Mouse (Mus musculus) retina, adult 2 months (tissue): ENCODE measurements around the gene Gm7137.
"Not testable (repeated sequence)": the region's sequence is repeated elsewhere in the genome, so short reads cannot be mapped to it uniquely, and the experiment has no call there.

ENCODE experiments used
- DNase-seq: peaks from one replicate; pipeline ENCODE4 v3.0.0-alpha.2; 2012; ENCODE audit warnings: low read depth, low spot score

The Gm7137 gene

DNA sequence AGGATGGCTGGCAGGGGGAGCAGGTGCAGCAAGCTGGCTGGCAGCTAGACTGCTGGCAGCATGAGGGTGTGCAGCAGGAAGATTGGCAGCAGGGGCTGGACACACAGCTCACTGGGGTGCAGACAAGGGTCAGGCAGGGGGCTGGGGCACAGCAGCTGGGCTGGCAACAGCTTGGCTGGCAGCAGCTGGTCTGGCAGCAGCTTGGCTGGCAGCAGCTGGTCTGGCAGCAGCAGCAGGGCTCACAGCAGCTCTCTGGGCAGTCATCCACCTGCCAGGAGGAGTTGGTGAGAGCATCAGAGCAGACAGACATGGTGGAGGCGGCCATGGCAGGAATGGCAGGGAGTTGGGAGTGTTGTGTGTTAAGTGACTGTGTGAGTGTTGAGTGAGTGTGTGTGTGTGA is at the start of gene Gm7137:
TSS of gene Gm7137 (minus strand) at position 325 of the 400 bp plus-strand sequence.
- not testable (repeated sequence) for DNase-seq

DNA sequence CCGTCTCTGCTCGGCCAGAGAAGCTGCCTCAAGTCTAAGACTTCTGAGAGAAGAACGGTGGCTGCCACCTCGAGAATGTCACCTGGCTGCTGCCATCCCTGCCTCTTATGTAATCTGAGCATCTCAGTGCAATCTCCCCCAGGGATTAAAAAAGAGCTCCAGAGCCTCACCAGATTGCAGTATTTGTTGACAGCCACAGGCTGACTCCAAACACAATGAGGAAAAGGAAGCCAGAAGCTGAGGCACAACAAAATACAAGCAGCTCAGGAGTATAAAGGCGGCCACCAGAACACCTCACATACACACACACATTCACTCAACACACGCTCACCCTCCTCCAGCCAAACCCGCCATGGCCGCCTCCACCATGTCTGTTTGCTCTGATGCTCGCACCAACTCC is 47.6 kb upstream of the Gm7137 start, which contains the start of gene Krtap10-10:
TSS of gene Krtap10-10 (plus strand) at position 301 of the 400 bp plus-strand sequence.
- no peak for DNase-seq

DNA sequence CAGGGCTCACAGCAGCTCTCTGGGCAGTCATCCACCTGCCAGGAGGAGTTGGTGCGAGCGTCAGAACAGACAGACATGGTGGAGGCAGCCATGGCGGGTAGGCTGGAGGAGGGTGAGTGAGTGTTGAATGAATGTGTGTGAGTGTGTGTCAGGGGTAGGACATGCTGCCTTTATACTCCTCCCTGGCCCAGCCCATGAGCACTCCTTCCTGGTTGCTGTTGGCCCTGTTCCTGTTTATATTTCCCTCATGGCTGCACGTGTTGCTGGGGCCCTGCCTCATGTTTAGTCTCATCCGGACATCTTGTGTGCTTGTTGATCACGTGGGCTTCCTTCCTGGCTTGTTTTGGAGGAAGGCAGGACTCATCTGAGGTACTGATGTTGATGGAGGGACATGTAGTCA is 39.0 kb upstream of the Gm7137 start, which contains the start of gene Krtap10-4:
TSS of gene Krtap10-4 (minus strand) at position 145 of the 400 bp plus-strand sequence.
- no peak for DNase-seq

DNA sequence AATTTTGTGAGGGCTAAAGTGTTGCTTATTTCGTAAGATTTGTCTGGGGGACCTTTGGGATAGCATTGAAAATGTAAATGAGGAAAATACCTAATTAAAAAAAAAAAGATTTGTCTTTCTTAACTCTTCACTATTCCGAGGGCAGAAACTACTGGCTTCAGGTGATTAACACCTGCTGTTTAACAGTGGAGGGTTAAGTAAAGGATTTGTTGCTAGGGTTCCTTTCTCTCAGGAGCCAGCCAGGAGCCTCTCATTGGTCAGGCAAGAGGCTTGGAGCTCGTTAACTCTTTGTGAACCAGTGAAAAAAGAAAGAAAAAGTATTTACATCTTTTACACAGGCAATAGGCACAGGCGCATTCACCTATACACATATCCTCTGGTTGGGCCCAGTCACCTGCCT is 31.2 kb upstream of the Gm7137 start:
- no peak for DNase-seq

DNA sequence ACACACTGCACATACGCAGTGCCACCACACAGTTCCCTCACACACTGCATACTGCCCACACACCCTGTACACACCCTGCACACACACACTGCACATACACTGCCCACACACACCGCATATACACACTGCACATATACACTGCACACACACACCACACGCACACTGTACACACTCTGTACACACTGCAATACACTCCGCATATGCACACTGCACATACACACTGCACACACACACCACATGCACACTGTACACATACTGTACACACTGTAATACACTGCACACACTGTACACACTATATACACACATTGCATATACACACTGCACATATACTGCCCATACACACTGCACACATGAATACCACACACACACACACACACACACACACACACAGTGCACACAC is 30.5 kb upstream of the Gm7137 start:
- no peak for DNase-seq

DNA sequence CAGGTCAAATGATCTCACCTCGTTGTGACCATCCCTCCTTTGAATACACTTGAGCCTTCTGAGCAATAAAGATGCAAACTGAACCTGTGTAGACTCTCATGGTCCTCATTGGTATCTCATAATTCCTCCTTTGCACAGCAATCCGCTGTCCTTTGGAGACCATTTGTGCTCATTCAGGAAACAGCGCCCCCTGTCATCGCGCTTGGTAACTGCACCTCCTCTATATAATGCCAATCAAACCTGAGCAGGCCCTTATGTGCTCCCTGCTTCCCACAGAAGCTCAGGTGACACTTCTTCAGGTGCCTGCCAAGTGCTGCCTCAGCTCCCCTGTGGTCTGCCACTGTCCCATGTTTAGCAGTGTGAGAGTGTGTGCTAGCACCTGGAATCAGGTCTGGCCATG is 27.5 kb upstream of the Gm7137 start:
- DNase-seq = no peak

DNA sequence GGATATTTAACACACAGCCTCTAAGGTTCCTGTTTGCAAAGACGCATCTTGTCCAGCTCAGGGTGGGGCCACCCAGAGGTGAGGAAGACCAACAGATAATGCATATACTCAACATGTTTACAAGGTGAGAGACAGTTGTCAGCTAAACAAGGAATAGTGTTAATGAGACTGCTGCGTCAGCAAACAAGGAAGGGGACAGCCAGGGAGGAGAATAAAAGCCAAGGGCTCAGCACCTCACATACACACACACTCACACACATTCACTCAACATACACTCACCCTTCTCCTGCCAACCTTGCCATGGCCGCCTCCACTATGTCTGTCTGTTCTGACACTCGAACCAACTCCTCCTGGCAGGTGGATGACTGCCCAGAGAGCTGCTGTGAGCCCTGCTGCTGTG is 26.4 kb upstream of the Gm7137 start, which contains the start of gene Gm2696:
TSS of gene Gm2696 (plus strand) at position 301 of the 400 bp plus-strand sequence.
- no peak for DNase-seq

DNA sequence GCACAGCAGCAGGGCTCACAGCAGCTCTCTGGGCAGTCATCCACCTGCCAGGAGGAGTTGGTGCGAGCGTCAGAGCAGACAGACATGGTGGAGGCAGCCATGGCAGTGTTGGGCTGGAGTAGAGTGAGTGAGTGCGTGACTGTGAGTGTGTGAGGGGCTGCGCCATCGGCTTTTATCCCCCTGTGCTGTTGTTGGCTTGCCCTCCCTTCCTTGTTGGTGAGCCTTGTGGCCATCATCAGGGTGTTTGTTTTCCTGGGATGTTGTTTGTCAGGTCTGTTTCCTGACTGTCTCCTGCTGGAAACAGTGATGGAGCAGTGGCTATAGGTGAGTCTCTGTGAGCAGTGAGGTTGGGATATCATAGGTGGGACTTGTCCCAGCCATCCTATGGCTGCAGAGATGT is 23.7 kb upstream of the Gm7137 start, which contains the start of gene Gm9507:
TSS of gene Gm9507 (minus strand) at position 101 of the 400 bp plus-strand sequence.
- no peak for DNase-seq

DNA sequence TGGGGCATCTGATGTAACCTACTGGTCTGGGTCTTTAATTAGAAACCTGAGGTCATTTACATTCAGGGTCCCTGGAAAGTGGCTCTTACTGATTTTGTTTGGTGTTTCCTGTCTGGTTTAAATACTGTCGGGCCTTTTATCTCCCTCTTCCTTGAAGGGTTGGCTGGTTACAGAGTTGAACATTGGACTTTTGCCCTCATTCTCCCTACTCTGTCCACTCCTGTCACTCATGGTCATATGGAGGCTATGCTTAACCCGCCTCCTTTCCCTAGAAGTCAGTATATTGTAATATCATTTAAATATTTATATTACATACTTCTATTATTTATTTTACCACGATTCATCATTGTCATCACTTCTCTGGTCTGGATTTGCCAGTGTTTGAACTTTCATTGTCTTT is 16.1 kb upstream of the Gm7137 start:
- no peak for DNase-seq

DNA sequence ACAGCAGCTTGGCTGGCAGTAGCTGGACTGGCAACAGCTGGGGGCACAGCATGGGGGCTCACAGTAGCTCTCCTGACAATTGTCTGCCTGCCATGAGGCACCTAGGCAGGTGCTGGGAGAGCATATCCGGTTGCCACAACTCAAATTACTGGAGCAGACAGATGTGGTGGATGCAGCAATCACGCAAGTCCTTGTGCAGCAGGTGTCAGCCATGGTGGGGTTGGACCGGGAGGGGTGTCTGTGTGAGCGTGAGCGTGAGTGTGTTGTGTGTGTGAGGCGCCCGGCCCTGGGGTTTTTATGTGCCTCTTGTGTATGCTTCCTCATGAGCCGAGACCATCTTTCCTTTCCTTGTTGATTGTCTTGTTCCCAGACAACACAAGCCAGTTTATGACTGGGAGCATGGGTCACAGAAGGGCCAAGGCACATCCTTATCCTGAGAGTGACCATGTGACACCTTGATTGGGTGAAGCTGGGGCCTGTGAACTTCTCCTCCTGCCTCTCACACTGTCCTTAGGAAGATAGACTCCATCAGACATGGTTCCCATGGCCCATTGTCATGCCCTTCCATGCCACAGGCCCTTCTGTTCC is 11.0 kb upstream of the Gm7137 start, which contains the start of gene Gm19668:
TSS of gene Gm19668 (minus strand) at position 213 of the 588 bp plus-strand sequence.
- no peak for DNase-seq

DNA sequence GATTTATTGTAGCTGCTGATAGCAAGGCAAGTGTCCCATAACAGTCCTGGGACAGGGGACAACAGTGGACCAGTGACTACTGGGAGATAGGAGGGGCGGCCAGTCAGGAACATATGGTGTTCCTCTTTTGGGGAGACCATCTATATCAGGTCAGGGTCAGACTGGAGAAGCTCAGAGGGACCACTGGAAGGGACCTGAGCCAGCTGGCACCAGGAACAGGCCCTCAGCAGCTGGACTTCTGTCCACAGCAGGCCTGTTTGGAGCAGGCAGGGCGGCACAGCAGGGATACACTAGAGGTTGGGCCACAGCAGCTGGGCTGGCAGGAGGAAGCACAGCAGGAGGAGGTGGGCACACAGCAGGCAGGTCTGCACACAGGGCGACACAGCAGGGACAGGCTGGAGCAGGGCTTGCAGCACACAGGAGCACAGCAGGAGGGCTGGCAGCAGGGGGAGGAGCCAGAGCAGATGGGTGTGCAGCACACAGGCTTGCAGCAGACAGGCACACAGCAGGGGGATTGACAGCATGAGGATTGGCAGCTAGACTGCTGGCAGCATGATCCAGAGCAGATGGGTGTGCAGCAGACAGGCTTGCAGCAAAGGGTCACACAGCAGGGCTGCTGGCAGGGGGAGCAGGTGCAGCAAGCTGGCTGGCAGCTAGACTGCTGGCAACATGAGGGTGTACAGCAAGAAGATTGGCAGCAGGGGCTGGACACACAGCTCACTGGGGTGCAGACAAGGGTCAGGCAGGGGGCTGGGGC is 10.3 kb upstream of the Gm7137 start:
- DNase-seq = not testable (repeated sequence)

DNA sequence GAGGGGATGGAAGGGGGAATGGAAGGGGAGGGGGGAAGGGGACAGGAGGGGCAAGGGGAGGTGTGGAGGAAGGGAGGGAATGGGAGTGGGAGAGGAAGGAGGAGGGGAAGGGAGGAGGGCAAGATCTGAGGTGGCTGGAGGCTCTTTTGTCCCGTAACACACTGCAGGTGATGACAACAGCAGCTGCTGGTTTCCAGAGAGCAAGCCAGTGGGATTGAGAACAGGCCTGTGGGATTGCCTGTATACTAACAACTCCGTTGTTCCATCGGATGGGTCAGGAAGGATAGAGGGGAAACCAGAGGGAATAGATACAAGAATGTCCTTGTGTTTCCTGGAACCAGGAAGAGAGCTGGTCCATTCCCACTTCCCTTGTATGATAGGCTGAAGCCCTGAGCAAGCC is 9.7 kb upstream of the Gm7137 start:
- no peak for DNase-seq

DNA sequence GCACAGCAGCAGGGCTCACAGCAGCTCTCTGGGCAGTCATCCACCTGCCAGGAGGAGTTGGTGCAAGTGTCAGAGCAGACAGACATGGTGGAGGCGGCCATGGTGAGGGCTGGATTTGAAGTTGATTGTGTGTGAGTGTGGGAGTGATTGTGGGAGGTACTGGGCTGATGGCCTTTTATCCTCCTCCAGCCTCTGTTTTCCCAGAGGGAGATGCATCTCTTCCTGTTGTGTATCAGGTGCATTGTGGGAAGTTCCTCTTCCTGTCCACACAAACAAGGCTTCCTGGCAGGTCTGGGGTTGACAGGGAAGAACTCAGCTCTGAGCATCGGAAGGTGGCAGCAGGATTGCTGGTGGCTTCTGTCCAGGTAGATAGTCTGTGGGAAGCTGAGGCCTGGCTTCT is 7.0 kb upstream of the Gm7137 start, which contains the start of gene Gm9639:
TSS of gene Gm9639 (minus strand) at position 101 of the 400 bp plus-strand sequence.
- DNase-seq = no peak

DNA sequence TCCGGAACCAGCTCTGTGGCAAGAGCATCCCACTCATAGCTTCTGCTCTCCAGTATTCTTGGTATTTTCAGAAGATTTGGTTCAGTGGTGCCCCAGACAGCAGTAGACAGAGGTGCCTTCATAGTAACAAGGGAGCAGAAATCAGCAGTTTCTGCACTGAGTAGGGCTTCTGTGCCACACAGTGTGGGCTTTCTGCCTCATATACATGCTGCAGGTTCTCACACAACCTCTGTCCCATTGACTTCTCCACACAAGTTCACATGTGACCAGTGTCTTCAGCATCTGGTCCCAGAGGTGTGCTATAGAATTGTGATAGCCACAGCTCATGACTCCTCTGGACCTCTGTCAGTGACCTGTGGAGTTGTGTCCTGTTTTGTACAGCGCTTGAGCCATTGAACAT is 621 bp upstream of the Gm7137 start:
- DNase-seq = no peak

DNA sequence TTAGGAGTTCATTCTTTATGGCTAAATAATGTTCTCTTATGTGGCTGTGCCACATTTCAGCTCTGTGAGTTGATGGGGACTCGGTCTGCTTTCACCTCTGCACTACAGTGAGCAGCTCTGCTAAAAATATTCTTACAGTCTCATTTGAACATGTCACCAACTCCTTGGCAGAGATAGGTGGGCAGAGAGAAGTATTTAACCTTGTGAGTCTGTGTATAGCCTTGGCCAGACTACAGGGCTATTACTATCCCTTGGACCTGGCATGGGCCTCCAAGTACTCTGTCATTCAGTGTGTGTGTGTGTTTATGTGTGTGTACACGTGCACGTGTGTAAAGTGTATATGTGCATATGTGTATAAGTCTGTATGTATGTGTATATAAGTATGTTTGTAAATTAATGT is 4.6 kb downstream of the Gm7137 start:
- DNase-seq = not testable (repeated sequence)

DNA sequence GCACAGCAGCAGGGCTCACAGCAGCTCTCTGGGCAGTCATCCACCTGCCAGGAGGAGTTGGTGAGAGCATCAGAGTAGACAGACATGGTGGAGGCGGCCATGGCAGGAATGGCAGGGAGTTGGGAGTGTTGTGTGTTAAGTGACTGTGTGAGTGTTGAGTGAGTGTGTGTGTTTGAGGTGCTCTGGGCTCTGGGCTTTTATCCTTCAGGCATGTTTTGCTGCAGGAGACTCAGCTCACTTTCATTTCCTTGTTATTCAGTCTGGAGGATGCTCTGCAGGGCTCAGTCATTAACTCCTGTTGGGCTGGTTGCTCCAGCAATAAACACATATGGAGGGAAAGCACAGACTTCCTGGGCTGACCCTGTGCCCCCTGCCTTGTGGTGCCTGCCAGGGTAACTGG is 5.6 kb downstream of the Gm7137 start, which contains the start of gene Gm3250:
TSS of gene Gm3250 (minus strand) at position 101 of the 400 bp plus-strand sequence.
- not testable (repeated sequence) for DNase-seq

DNA sequence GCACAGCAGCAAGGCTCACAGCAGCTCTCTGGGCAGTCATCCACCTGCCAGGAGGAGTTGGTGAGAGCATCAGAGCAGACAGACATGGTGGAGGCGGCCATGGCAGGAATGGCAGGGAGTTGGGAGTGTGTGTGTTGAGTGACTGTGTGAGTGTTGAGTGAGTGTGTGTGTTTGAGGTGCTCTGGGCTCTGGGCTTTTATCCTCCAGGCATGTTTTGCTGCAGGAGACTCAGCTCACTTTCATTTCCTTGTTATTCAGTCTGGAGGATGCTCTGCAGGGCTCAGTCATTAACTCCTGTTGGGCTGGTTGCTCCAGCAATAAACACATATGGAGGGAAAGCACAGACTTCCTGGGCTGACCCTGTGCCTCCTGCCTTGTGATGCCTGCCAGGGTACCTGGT is 11.2 kb downstream of the Gm7137 start, which contains the start of gene Gm7138:
TSS of gene Gm7138 (minus strand) at position 101 of the 400 bp plus-strand sequence.
- DNase-seq = not testable (repeated sequence)

DNA sequence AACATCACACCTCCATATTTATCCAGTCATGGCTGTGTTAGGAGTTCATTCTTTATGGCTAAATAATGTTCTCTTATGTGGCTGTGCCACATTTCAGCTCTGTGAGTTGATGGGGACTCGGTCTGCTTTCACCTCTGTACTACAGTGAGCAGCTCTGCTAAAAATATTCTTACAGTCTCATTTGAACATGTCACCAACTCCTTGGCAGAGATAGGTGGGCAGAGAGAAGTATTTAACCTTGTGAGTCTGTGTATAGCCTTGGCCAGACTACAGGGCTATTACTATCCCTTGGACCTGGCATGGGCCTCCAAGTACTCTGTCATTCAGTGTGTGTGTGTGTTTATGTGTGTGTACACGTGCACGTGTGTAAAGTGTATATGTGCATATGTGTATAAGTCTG is 15.9 kb downstream of the Gm7137 start:
- DNase-seq = not testable (repeated sequence)

DNA sequence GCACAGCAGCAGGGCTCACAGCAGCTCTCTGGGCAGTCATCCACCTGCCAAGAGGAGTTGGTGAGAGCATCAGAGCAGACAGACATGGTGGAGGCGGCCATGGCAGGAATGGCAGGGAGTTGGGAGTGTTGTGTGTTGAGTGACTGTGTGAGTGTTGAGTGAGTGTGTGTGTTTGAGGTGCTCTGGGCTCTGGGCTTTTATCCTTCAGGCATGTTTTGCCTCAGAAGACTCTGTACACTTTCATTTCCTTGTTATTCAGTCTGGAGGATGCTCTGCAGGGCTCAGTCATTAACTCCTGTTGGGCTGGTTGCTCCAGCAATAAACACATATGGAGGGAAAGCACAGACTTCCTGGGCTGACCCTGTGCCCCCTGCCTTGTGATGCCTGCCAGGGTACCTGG is 16.8 kb downstream of the Gm7137 start, which contains the start of gene Gm3238:
TSS of gene Gm3238 (minus strand) at position 101 of the 400 bp plus-strand sequence.
- not testable (repeated sequence) for DNase-seq

DNA sequence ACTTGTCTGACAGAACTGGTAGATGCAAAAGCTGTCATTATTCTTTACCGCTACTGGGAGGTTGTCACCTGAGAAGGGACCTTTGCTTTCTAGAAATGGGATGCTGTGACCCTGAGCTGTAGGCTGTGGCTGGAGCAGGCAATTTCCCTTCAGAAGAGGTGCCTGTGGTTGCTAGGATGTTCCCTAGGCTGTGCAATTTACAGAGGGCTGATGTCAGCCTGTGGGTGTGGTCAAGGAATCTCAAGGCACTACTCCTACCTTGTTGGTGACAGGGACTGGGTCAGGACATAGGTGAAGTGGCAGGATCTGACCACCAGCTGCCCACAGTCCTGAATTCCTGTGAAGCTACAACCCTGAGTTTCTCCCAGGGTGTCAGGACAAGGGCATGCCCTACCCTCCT is 18.3 kb downstream of the Gm7137 start:
- DNase-seq = no peak

DNA sequence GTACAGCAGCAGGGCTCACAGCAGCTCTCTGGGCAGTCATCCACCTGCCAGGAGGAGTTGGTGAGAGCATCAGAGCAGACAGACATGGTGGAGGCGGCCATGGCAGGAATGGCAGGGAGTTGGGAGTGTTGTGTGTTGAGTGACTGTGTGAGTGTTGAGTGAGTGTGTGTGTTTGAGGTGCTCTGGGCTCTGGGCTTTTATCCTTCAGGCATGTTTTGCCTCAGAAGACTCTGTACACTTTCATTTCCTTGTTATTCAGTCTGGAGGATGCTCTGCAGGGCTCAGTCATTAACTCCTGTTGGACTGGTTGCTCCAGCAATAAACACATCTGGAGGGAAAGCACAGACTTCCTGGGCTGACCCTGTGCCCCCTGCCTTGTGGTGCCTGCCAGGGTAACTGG is 28.4 kb downstream of the Gm7137 start, which contains the start of gene Gm3233:
TSS of gene Gm3233 (minus strand) at position 101 of the 400 bp plus-strand sequence.
- not testable (repeated sequence) for DNase-seq

DNA sequence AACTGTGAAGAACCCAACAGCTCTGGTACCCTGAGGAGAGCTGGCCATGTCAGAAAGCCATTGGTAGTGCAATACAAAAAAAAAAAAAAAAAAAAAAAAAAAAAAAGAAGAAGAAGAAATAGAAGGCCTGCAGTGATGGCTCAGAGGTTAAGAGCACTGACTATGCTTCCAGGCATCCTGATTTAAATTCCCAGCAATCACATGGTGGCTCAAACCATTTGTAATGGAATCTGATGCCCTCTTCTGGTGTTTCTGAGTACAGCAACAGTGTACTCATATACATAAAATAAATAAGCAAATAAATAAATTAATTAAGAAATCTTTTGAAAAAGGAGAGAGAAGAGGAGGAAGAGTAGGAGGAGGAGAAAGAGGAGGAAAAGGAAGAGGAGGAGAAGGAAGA is 34.6 kb downstream of the Gm7137 start:
- no peak for DNase-seq
